Mouse (Mus musculus): ENCODE results near the gene Foxn1. TPM values are rescaled to one million over a fixed set of nuclear protein-coding genes. Genes with fewer than 3 reads are reported as not detected.

Foxn1 gene
- polyA plus RNA-seq, 1 experiment, result not detected

- no peak for TF ChIP-seq CTCF (IDR thresholded peaks at IDR 0.05; ENCODE audit: control insufficient read depth, insufficient read depth, low read length)
- TF ChIP-seq POLR2A (IDR thresholded peaks at IDR 0.05; ENCODE audit: borderline replicate concordance, control insufficient read depth, low read depth, low read length), result no peak
- Histone ChIP-seq H3K4me3 (replicated peaks; ENCODE audit: control insufficient read depth, low read depth, low read length) (no peak overlapping the region), H3K4me1 (ENCODE audit: control insufficient read depth, insufficient read depth, low read length) (peaks cover 1% of the 10 kb centered on the region; the same call in 1 of the 2 replicates), H3K27ac (ENCODE audit: control insufficient read depth, insufficient read depth, low read depth, low read length, poor library complexity) (no peak overlapping the region)
- WGBS, result 35% methylated on average over 11 of the region's 11 CpGs
These were observed 25.4 kb upstream of the Foxn1 start for GRCm38 (mm10) chr11:78411606-78412323.

GRCm38 (mm10) chr11:78408256-78409240, 22.2 kb upstream of the Foxn1 start:
- WGBS, result 63% methylated on average over 9 of the region's 9 CpGs
- H3K4me3 ChIP-seq (replicated peaks; ENCODE audit: control insufficient read depth, low read depth, low read length), result no peak overlapping the region
- peaks cover 1% of the 10 kb centered on the region; the same call in 1 of the 2 replicates for H3K4me1 ChIP-seq (ENCODE audit: control insufficient read depth, insufficient read depth, low read length)
- no peak overlapping the region for H3K27ac ChIP-seq (ENCODE audit: control insufficient read depth, insufficient read depth, low read depth, low read length, poor library complexity)
- no peak for TF ChIP-seq POLR2A (IDR thresholded peaks at IDR 0.05; ENCODE audit: borderline replicate concordance, control insufficient read depth, low read depth, low read length)
- no peak for TF ChIP-seq CTCF (IDR thresholded peaks at IDR 0.05; ENCODE audit: control insufficient read depth, insufficient read depth, low read length)

GRCm38 (mm10) chr11:78402062-78402461, 15.7 kb upstream of the Foxn1 start:
- TF ChIP-seq POLR2A (IDR thresholded peaks at IDR 0.05; ENCODE audit: borderline replicate concordance, control insufficient read depth, low read depth, low read length) (no peak), CTCF (IDR thresholded peaks at IDR 0.05; ENCODE audit: control insufficient read depth, insufficient read depth, low read length) (no peak)
- Histone ChIP-seq H3K4me3 (replicated peaks; ENCODE audit: control insufficient read depth, low read depth, low read length) (no peak overlapping the region), H3K27ac (ENCODE audit: control insufficient read depth, insufficient read depth, low read depth, low read length, poor library complexity) (no peak overlapping the region), H3K4me1 (ENCODE audit: control insufficient read depth, insufficient read depth, low read length) (no peaks in the 10 kb centered on the region; the same call in 1 of the 2 replicates)
- 80% methylated on average over 6 of the region's 6 CpGs for WGBS

GRCm38 (mm10) chr11:78401469-78401868, 15.1 kb upstream of the Foxn1 start:
- Histone ChIP-seq H3K4me3 (replicated peaks; ENCODE audit: control insufficient read depth, low read depth, low read length) (no peak overlapping the region), H3K27ac (ENCODE audit: control insufficient read depth, insufficient read depth, low read depth, low read length, poor library complexity) (no peak overlapping the region), H3K4me1 (ENCODE audit: control insufficient read depth, insufficient read depth, low read length) (no peaks in the 10 kb centered on the region; the same call in 1 of the 2 replicates)
- no peak for TF ChIP-seq CTCF (IDR thresholded peaks at IDR 0.05; ENCODE audit: control insufficient read depth, insufficient read depth, low read length)
- no peak for TF ChIP-seq POLR2A (IDR thresholded peaks at IDR 0.05; ENCODE audit: borderline replicate concordance, control insufficient read depth, low read depth, low read length)
- WGBS, result 77% methylated on average over 3 of the region's 3 CpGs

- H3K4me3 ChIP-seq (replicated peaks; ENCODE audit: control insufficient read depth, low read depth, low read length), result no peak overlapping the region
- no peaks in the 10 kb centered on the region; the same call in 1 of the 2 replicates for H3K4me1 ChIP-seq (ENCODE audit: control insufficient read depth, insufficient read depth, low read length)
- H3K27ac ChIP-seq (ENCODE audit: control insufficient read depth, insufficient read depth, low read depth, low read length, poor library complexity), result no peak overlapping the region
- 47% methylated on average over 3 of the region's 3 CpGs for WGBS
- TF ChIP-seq CTCF (IDR thresholded peaks at IDR 0.05; ENCODE audit: control insufficient read depth, insufficient read depth, low read length) (no peak), POLR2A (IDR thresholded peaks at IDR 0.05; ENCODE audit: borderline replicate concordance, control insufficient read depth, low read depth, low read length) (no peak)
These were observed 14.6 kb upstream of the Foxn1 start for GRCm38 (mm10) chr11:78400936-78401335.

GRCm38 (mm10) chr11:78399680-78400079, 13.3 kb upstream of the Foxn1 start:
- TF ChIP-seq CTCF (IDR thresholded peaks at IDR 0.05; ENCODE audit: control insufficient read depth, insufficient read depth, low read length) (peak; percentile 52; the same call in 1 of the 2 replicates), POLR2A (IDR thresholded peaks at IDR 0.05; ENCODE audit: borderline replicate concordance, control insufficient read depth, low read depth, low read length) (no peak)
- 12% methylated on average over 8 of the region's 8 CpGs for WGBS
- Histone ChIP-seq H3K27ac (ENCODE audit: control insufficient read depth, insufficient read depth, low read depth, low read length, poor library complexity) (no peak overlapping the region), H3K4me3 (replicated peaks; ENCODE audit: control insufficient read depth, low read depth, low read length) (no peak overlapping the region), H3K4me1 (ENCODE audit: control insufficient read depth, insufficient read depth, low read length) (no peaks in the 10 kb centered on the region; the same call in 1 of the 2 replicates)

GRCm38 (mm10) chr11:78398212-78398611, 11.9 kb upstream of the Foxn1 start:
- 78% methylated on average over 6 of the region's 6 CpGs for whole genome bisulfite sequencing

GRCm38 (mm10) chr11:78397397-78397796, 11.0 kb upstream of the Foxn1 start:
- Histone ChIP-seq H3K4me3 (replicated peaks; ENCODE audit: control insufficient read depth, low read depth, low read length) (no peak overlapping the region), H3K4me1 (ENCODE audit: control insufficient read depth, insufficient read depth, low read length) (no peaks in the 10 kb centered on the region; the same call in 1 of the 2 replicates), H3K27ac (ENCODE audit: control insufficient read depth, insufficient read depth, low read depth, low read length, poor library complexity) (no peak overlapping the region)
- WGBS, result 19% methylated on average over 18 of the region's 18 CpGs
- TF ChIP-seq CTCF (IDR thresholded peaks at IDR 0.05; ENCODE audit: control insufficient read depth, insufficient read depth, low read length) (peak; percentile 72), POLR2A (IDR thresholded peaks at IDR 0.05; ENCODE audit: borderline replicate concordance, control insufficient read depth, low read depth, low read length) (no peak)

More at GRCm38 (mm10) chr11:78398212-78398611, 11.9 kb upstream of the Foxn1 start:
- no peaks in the 10 kb centered on the region; the same call in 1 of the 2 replicates for H3K4me1 ChIP-seq (ENCODE audit: control insufficient read depth, insufficient read depth, low read length)
- no peak overlapping the region for H3K27ac ChIP-seq (ENCODE audit: control insufficient read depth, insufficient read depth, low read depth, low read length, poor library complexity)
- H3K4me3 ChIP-seq (replicated peaks; ENCODE audit: control insufficient read depth, low read depth, low read length), result no peak overlapping the region
- TF ChIP-seq POLR2A (IDR thresholded peaks at IDR 0.05; ENCODE audit: borderline replicate concordance, control insufficient read depth, low read depth, low read length) (no peak), CTCF (IDR thresholded peaks at IDR 0.05; ENCODE audit: control insufficient read depth, insufficient read depth, low read length) (no peak)

All from bone marrow, adult 2 months (tissue).